Mouse (Mus musculus): ENCODE measurements around the gene Fer1l5. TPM values are rescaled to one million over a fixed set of nuclear protein-coding genes. Genes with fewer than 3 reads are reported as not detected.

Gene Fer1l5
- polyA plus RNA-seq (2015; fragmentation: Nextera tagmentation; extraction: Ambion mirVana) = 0.57 and 0.66 TPM in 2 replicates

- Histone ChIP-seq H3K9ac (no peak within 1 kb of the TSS), H3K4me2 (no peak within 1 kb of the TSS), H3K9me3 (no peaks in the 10 kb centered on the region), H3K4me1 (peaks cover 13% of the 10 kb centered on the region), H3K27ac (no peak within 1 kb of the TSS), H3K4me3 (no peak within 1 kb of the TSS), H3K36me3 (no peaks in the 10 kb centered on the region), H3K27me3 (no peaks in the 10 kb centered on the region)
- WGBS = 63% methylated on average over 10 of the region's 10 CpGs
- ATAC-seq (ENCODE audit: borderline replicate concordance, extremely low read depth, low FRiP score, low TSS enrichment) = no peak
These were observed at the start of gene Fer1l5 for GRCm38 (mm10) chr1:36371934-36372845. Gene Fer1l5 (plus strand): TSS chr1:36372291.

GRCm38 (mm10) chr1:36323076-36323475 is 49.0 kb upstream of the Fer1l5 start:
- Histone ChIP-seq H3K4me3 (no peak overlapping the region), H3K4me1 (peaks cover 10% of the 10 kb centered on the region), H3K9ac (no peak overlapping the region), H3K27me3 (no peaks in the 10 kb centered on the region), H3K36me3 (no peaks in the 10 kb centered on the region; the same call in 1 of the 2 replicates), H3K27ac (no peak overlapping the region), H3K4me2 (no peak overlapping the region), H3K9me3 (no peaks in the 10 kb centered on the region)
- WGBS = 20% methylated on average over 9 of the region's 9 CpGs
- no peak for ATAC-seq (ENCODE audit: borderline replicate concordance, extremely low read depth, low FRiP score, low TSS enrichment)

GRCm38 (mm10) chr1:36323746-36324448 is 48.2 kb upstream of the Fer1l5 start:
- H3K36me3 ChIP-seq = no peaks in the 10 kb centered on the region; the same call in 1 of the 2 replicates
- no peak overlapping the region for H3K4me3 ChIP-seq
- H3K27me3 ChIP-seq = no peaks in the 10 kb centered on the region
- ATAC-seq (ENCODE audit: borderline replicate concordance, extremely low read depth, low FRiP score, low TSS enrichment) = peak; percentile 35; the same call in 1 of the 2 replicates
- no peak overlapping the region for H3K4me2 ChIP-seq
- H3K9me3 ChIP-seq = no peaks in the 10 kb centered on the region
- peak overlapping the region; percentile 46; the same call in 1 of the 2 replicates for H3K27ac ChIP-seq
- no peak overlapping the region for H3K9ac ChIP-seq
- WGBS = 22% methylated on average over 8 of the region's 8 CpGs
- H3K4me1 ChIP-seq = peaks cover 10% of the 10 kb centered on the region

- ATAC-seq (ENCODE audit: borderline replicate concordance, extremely low read depth, low FRiP score, low TSS enrichment) = no peak
These were observed 46.2 kb upstream of the Fer1l5 start for GRCm38 (mm10) chr1:36325900-36326321.

GRCm38 (mm10) chr1:36326815-36327214 is 45.3 kb upstream of the Fer1l5 start:
- Histone ChIP-seq H3K9me3 (no peaks in the 10 kb centered on the region), H3K4me2 (no peak overlapping the region), H3K36me3 (peaks cover 7% of the 10 kb centered on the region; the same call in 1 of the 2 replicates), H3K4me1 (peaks cover 10% of the 10 kb centered on the region), H3K4me3 (no peak overlapping the region), H3K27ac (no peak overlapping the region), H3K9ac (no peak overlapping the region), H3K27me3 (no peaks in the 10 kb centered on the region)
- WGBS = 85% methylated on average over 2 of the region's 2 CpGs
- no peak for ATAC-seq (ENCODE audit: borderline replicate concordance, extremely low read depth, low FRiP score, low TSS enrichment)

More at GRCm38 (mm10) chr1:36325900-36326321, 46.2 kb upstream of the Fer1l5 start:
- Histone ChIP-seq H3K4me2 (no peak overlapping the region), H3K27ac (no peak overlapping the region), H3K4me3 (no peak overlapping the region), H3K27me3 (no peaks in the 10 kb centered on the region), H3K4me1 (peaks cover 10% of the 10 kb centered on the region), H3K36me3 (peaks cover 3% of the 10 kb centered on the region; the same call in 1 of the 2 replicates), H3K9ac (no peak overlapping the region), H3K9me3 (no peaks in the 10 kb centered on the region)
- 90% methylated on average over 2 of the region's 2 CpGs for WGBS

GRCm38 (mm10) chr1:36331743-36332142 is 40.3 kb upstream of the Fer1l5 start:
- no peaks in the 10 kb centered on the region for H3K9me3 ChIP-seq
- no peaks in the 10 kb centered on the region for H3K4me1 ChIP-seq
- no peak overlapping the region for H3K4me2 ChIP-seq
- WGBS = 67% methylated on average over 6 of the region's 6 CpGs
- H3K27me3 ChIP-seq = no peaks in the 10 kb centered on the region
- no peak overlapping the region for H3K4me3 ChIP-seq
- no peak for ATAC-seq (ENCODE audit: borderline replicate concordance, extremely low read depth, low FRiP score, low TSS enrichment)
- H3K36me3 ChIP-seq = peaks cover 30% of the 10 kb centered on the region
- no peak overlapping the region for H3K9ac ChIP-seq
- no peak overlapping the region for H3K27ac ChIP-seq

- peaks cover 44% of the 10 kb centered on the region for H3K36me3 ChIP-seq
- no peaks in the 10 kb centered on the region for H3K4me1 ChIP-seq
- 74% methylated on average over 14 of the region's 14 CpGs for WGBS
- H3K9ac ChIP-seq = no peak overlapping the region
- no peak overlapping the region for H3K4me2 ChIP-seq
- no peaks in the 10 kb centered on the region for H3K9me3 ChIP-seq
- H3K4me3 ChIP-seq = no peak overlapping the region
- no peaks in the 10 kb centered on the region for H3K27me3 ChIP-seq
- H3K27ac ChIP-seq = no peak overlapping the region
- ATAC-seq (ENCODE audit: borderline replicate concordance, extremely low read depth, low FRiP score, low TSS enrichment) = no peak
These were observed 38.9 kb upstream of the Fer1l5 start for GRCm38 (mm10) chr1:36332955-36333887.

GRCm38 (mm10) chr1:36342547-36342946 is 29.5 kb upstream of the Fer1l5 start:
- ATAC-seq (ENCODE audit: borderline replicate concordance, extremely low read depth, low FRiP score, low TSS enrichment) = no peak
- Histone ChIP-seq H3K4me3 (no peak overlapping the region), H3K9ac (no peak overlapping the region), H3K27me3 (no peaks in the 10 kb centered on the region), H3K4me1 (no peaks in the 10 kb centered on the region), H3K4me2 (no peak overlapping the region), H3K9me3 (no peaks in the 10 kb centered on the region), H3K36me3 (peaks cover 95% of the 10 kb centered on the region), H3K27ac (no peak overlapping the region)
- WGBS = 88% methylated on average over 6 of the region's 6 CpGs

- no peaks in the 10 kb centered on the region for H3K4me1 ChIP-seq
- H3K36me3 ChIP-seq = peaks cover 89% of the 10 kb centered on the region
- H3K27me3 ChIP-seq = no peaks in the 10 kb centered on the region
- H3K27ac ChIP-seq = no peak overlapping the region
- H3K4me2 ChIP-seq = no peak overlapping the region
- H3K9me3 ChIP-seq = no peaks in the 10 kb centered on the region
- ATAC-seq (ENCODE audit: borderline replicate concordance, extremely low read depth, low FRiP score, low TSS enrichment) = no peak
- H3K4me3 ChIP-seq = no peak overlapping the region
- H3K9ac ChIP-seq = no peak overlapping the region
- 84% methylated on average over 4 of the region's 4 CpGs for WGBS
These were observed 19.7 kb upstream of the Fer1l5 start for GRCm38 (mm10) chr1:36352351-36352750.

GRCm38 (mm10) chr1:36356955-36357695 is 15.0 kb upstream of the Fer1l5 start:
- no peak overlapping the region for H3K4me3 ChIP-seq
- H3K9me3 ChIP-seq = no peaks in the 10 kb centered on the region
- H3K4me1 ChIP-seq = no peaks in the 10 kb centered on the region
- no peak overlapping the region for H3K27ac ChIP-seq
- WGBS = 83% methylated on average over 5 of the region's 5 CpGs
- no peak for ATAC-seq (ENCODE audit: borderline replicate concordance, extremely low read depth, low FRiP score, low TSS enrichment)
- H3K36me3 ChIP-seq = peaks cover 68% of the 10 kb centered on the region
- no peak overlapping the region for H3K9ac ChIP-seq
- no peak overlapping the region for H3K4me2 ChIP-seq
- H3K27me3 ChIP-seq = no peaks in the 10 kb centered on the region
